Mouse (Mus musculus): Measurements from ENCODE around the gene Immp2l.
"Not testable (repeated sequence)": the region's sequence is repeated elsewhere in the genome, so short reads cannot be mapped to it uniquely, and the experiment has no call there.

Immp2l gene

GRCm38 (mm10) chr12:41023511-41024421, at the start of gene Immp2l:
Gene Immp2l (plus strand): TSS chr12:41024090.
- peak; percentile 99 for DNase-seq

- DNase-seq, result no peak
Measured at GRCm38 (mm10) chr12:40978719-40979500, 45.0 kb upstream of the Immp2l start.

DNA sequence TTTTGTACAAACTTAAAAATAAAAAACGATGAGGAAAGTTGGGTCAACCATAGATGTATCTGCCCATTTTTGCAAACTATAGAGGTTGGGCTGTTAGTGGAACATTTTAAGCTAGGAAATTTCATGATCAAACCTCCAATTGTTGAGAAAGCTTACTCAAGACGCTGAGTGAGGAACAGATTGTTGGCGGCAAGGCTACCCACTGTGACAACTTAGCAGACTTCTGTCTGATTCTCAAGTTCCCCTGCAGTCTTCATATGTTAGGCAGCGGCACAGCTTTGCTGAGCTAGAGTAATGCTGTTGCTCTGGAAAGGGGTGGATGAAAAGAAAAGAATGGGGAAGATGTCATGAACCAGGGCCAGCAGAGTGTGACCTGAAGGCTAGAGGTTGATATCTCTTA, 44.2 kb upstream of the Immp2l start:
- no peak for DNase-seq

GRCm38 (mm10) chr12:40980160-40980559, 43.7 kb upstream of the Immp2l start:
- DNase-seq, result no peak

DNA sequence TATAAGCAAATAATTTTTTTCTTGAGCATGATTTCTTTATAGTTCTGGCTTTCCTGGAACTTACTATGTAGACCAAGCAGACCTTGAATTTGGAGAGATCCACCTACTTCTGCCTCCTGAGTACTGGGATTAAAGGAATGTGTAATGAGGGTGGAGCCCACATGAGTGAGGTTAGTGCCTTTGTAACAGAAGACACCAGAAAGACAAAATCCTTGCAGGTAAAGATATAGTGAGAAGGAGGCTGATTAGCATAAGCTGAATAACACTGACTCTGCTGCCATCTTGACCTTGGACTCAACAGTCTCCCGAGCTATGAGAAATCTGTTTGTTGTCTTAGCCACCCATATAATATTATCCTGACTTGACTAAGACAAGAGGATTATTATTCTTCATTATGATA, 40.9 kb upstream of the Immp2l start:
- no peak for DNase-seq

- DNase-seq, result no peak
Measured at GRCm38 (mm10) chr12:40984735-40985134, 39.2 kb upstream of the Immp2l start.

DNA sequence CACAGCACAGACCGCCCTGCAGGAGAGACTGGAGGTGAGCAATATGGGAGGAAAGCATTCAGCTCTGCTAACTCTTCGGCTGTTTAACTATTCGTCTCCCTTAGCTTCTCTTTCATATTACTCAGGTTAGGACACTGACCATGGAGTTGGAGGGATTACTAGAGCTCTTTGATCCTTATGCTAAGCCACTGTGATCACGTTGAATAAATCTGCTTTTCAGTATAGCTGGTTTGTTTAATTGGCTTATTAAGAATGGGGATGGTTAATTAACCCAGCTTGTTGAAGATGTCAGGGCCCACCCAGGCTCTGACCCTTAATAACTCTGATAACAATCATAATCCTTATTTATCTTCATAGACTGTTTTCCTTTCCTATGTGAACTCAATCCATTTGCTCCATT, 38.1 kb upstream of the Immp2l start:
- no peak for DNase-seq

DNA sequence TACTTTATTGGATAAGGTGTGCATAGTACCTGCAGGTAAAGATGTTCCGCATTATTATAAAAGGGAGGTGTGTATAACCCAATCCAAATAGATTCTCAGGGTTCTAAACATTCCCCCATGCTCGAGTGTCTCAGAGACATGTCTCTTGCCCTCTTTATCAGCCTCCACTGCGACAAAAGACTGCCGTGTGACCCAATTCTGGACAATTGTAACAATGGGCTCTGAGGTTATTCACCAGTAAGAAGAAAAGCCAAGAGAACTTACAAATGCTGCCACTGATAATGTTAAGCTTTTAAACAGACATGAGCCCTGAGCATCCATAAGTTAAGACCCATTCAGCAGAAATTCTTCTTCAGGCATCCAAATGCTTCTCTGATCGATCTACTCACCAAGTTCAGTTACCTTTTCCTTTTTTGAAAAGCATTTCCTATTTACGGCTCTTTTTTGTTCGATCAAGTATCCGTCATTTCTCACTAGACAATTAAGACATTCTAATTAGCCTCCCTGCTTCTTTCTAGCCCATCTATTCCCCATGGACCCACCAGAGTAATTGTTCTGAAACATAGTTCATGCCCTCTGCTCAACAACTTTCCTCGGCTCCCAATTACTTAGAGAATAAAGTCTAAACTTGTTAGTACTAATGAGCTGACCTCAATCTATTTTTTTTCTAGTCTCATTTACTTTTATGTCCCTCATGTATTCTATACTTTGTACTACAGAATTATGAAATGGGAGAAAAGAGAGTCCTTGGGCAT, 35.4 kb upstream of the Immp2l start:
- DNase-seq, result no peak

GRCm38 (mm10) chr12:40991647-40992046, 32.2 kb upstream of the Immp2l start:
- DNase-seq, result no peak

GRCm38 (mm10) chr12:40992237-40992636, 31.7 kb upstream of the Immp2l start:
- DNase-seq, result not testable (repeated sequence)

- DNase-seq, result no peak
Measured at GRCm38 (mm10) chr12:40994846-40995245, 29.0 kb upstream of the Immp2l start.

- no peak for DNase-seq
Measured at GRCm38 (mm10) chr12:40995618-40996370, 28.1 kb upstream of the Immp2l start.

GRCm38 (mm10) chr12:41022516-41022915, 1.4 kb upstream of the Immp2l start:
- no peak for DNase-seq

DNA sequence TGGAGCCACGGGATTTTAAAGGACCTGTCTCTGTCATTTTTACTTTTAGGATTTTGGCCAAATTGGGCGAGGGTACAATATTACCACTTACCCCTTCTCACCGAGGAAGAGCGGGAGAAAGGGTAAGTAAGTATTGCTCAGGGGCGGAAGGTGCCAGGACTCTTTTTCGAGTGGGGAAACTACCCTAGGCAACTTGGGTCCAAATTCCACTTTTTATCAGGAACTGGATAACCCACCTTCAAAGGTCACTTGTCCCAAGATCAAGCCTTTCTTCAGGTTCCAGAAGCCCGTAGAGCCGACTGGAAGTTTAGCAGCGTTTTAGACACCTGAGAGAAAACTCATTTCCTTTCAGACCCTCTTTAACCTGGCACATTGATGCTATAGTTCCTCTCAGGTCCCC, 622 bp downstream of the Immp2l start:
- DNase-seq, result no peak

DNA sequence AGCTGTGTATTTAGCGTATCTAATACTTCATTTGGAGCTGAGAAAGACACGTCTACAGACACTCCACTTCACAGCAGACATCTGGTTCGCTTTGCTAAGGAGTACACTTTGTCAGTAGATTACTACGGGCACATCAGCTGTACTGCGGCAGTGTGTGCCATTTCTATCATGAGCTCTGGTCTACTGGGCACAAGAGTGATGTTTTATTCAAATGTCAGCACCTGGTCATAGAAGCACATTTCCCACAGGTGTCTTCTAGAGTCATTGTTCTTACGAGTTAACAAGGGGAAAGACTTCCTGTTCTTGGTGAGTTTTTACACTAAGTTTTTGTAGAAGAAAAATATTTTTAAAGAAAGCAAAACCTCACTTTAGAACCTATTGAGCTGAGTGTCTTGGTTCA, 3.6 kb downstream of the Immp2l start:
- no peak for DNase-seq

DNA sequence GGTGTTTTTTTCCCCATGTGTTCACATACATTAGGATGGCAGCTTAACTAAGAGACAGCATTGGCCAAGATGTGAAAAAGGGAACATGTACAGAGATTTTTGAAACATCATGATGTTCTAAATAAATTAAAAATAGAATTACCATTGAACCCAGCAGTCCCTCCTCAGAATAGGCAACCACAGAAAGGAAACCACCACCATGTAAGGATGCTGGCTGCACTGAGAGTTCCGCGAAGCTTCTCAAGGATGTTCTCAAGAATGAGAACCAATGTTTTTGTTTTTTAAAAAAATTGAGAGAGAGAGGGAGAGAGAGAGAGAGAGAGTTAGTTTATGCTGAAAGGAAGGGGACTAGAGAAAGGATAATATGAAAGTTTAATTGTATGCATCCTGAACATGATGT, 7.2 kb downstream of the Immp2l start:
- DNase-seq, result no peak

DNA sequence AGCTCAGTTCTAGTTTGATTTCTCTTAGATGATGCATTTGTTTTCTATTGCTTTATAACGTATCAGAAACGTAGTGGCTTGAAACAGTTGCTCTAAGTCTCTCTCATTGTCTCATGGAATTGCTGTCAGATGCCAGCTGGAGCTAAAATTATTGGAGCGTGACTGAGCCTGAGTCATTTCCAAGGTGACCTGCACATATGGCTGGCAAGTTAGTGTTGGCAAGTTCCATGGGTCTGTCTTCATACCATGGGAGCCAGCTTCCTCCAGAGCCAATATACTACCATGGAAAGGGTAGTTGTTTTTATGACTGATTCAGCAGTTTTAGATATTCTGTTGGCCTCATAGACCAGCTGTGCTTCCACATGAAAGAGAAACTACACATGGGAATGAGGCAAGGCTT, 9.3 kb downstream of the Immp2l start:
- DNase-seq, result no peak

DNA sequence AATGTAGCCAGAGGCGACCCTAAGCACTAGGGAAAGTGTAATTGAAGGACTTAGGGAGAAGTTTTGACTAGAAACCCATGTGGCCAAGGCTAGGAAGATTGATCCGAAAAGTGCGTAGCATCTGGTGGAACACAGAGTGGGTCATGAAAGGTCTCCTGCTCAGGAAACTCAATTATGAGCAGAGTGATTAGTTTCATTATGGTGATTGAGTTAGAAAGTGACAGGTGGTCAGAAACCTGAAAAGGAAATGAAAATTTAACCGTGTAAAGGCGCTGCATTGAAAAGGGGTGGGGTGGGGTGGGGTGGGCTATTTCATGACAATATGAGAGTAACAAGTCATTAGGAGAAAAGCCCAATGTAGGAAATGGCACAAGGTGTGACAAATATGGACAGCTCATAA, 15.9 kb downstream of the Immp2l start:
- DNase-seq, result no peak

- DNase-seq, result no peak
Measured at GRCm38 (mm10) chr12:41041737-41042136, 17.8 kb downstream of the Immp2l start.

DNA sequence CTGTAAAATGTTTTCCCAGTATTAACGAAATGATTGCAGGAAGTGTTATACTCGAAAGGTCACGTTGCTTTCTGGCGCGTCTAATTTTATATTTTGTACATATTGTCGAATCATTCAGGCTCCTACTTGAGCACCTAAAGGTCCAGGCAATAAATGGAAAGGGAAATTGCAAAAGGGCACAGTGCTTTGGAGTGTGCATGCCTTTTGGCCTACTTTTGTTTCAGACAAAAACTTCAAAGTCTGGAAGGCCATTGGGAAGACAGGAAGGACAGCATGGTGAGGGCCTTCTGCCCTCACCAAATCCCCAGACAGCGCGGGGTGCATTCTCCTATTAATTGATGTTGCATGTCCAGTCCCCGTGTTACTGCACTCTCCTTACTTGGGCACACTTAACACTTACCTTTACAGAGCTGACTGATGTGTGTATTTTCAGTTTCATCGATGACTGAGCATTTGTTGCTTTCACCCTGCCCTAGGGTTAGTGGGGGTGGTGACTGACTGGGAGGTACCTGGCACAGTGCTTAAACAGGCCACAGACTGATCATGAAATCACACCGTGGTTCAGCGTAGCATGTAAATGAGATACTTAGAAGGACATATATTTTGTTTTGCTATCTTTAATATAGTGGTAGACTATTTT, 20.7 kb downstream of the Immp2l start:
- DNase-seq, result no peak

GRCm38 (mm10) chr12:41047085-41047766, 23.3 kb downstream of the Immp2l start:
- no peak for DNase-seq
